Mouse (Mus musculus) forebrain, embryonic 12.5 days (tissue): Measurements from ENCODE around the gene Kcmf1. TPM values are rescaled to one million over a fixed set of nuclear protein-coding genes. Genes with fewer than 3 reads are reported as not detected.
"Not testable (repeated sequence)": the region's sequence is repeated elsewhere in the genome, so short reads cannot be mapped to it uniquely, and the experiment has no call there.

ENCODE experiments used
- ATAC-seq: fragments of 200-750 bp; cut with Nextera tagmentation; 2 replicates; pipeline ENCODE4 v1.8.0; 2017; ENCODE audit warnings: moderate TSS enrichment; ENCODE audit not compliant: low FRiP score
- H3K27ac ChIP-seq: fragments of 300-500 bp; sonication (generic); 2 replicates; pipeline ENCODE4 v1.5.1; 2016; ENCODE audit warnings: mild to moderate bottlenecking
- H3K27me3 ChIP-seq: fragments of 300-500 bp; sonication (generic); 2 replicates; pipeline ENCODE4 v1.6.1; 2016; ENCODE audit warnings: mild to moderate bottlenecking
- H3K36me3 ChIP-seq: fragments of 300-500 bp; sonication (generic); replicated peaks from 2 replicates; pipeline ENCODE4 v1.6.1; 2016; ENCODE audit warnings: mild to moderate bottlenecking
- H3K4me1 ChIP-seq: fragments of 300-500 bp; sonication (generic); 2 replicates; pipeline ENCODE4 v1.6.1; 2016
- H3K4me2 ChIP-seq: fragments of 300-500 bp; sonication (generic); 2 replicates; pipeline ENCODE4 v1.6.1; 2016; ENCODE audit warnings: mild to moderate bottlenecking, moderate library complexity
- H3K4me3 ChIP-seq: fragments of 300-500 bp; sonication (generic); replicated peaks from 2 replicates; pipeline ENCODE4 v1.5.1; 2016; ENCODE audit warnings: mild to moderate bottlenecking
- H3K9ac ChIP-seq: fragments of 300-500 bp; sonication (generic); 2 replicates; pipeline ENCODE4 v1.6.1; 2016; ENCODE audit warnings: mild to moderate bottlenecking
- H3K9me3 ChIP-seq: fragments of 300-500 bp; sonication (generic); 2 replicates; pipeline ENCODE4 v1.6.1; 2016
- WGBS: fragments of 180-500 bp; shearing (Covaris S2); methylation state at CpG from one replicate; pipeline ENCODE4 v1.1.7; 2016; 5-methylcytosine and 5-hydroxymethylcytosine counted together
- polyA plus RNA-seq: library from polyadenylated mRNA; unstranded; fragments of >200 nt; fragmentation: Nextera tagmentation; extraction: Ambion mirVana; gene quantifications from 2 replicates; pipeline ENCODE4 v1.2.1, GENCODE M21; 2016

The Kcmf1 gene
- polyA plus RNA-seq, 1 experiment from 2014 or later, result 39.0 TPM

GRCm38 (mm10) chr6:72831276-72831675 lies 68.5 kb downstream of the Kcmf1 start:
- Histone ChIP-seq H3K27me3 (peaks cover 10% of the 10 kb centered on the region; the same call in 1 of the 2 replicates), H3K36me3 (no peaks in the 10 kb centered on the region), H3K4me1 (no peaks in the 10 kb centered on the region), H3K9ac (no peak overlapping the region), H3K27ac (no peak overlapping the region), H3K9me3 (peaks cover 4% of the 10 kb centered on the region; the same call in 1 of the 2 replicates), H3K4me2 (no peak overlapping the region), H3K4me3 (no peak overlapping the region)
- peak; percentile 44; the same call in 1 of the 2 replicates for ATAC-seq
- 24% methylated on average over 3 of the region's 3 CpGs for WGBS

- Histone ChIP-seq H3K9ac (no peak overlapping the region), H3K27me3 (peaks cover 13% of the 10 kb centered on the region), H3K9me3 (peaks cover 4% of the 10 kb centered on the region; the same call in 1 of the 2 replicates), H3K36me3 (no peaks in the 10 kb centered on the region), H3K4me3 (no peak overlapping the region), H3K27ac (no peak overlapping the region), H3K4me1 (peaks cover 12% of the 10 kb centered on the region), H3K4me2 (no peak overlapping the region)
- no peak for ATAC-seq
- 74% methylated on average over 3 of the region's 3 CpGs for WGBS
Observed at GRCm38 (mm10) chr6:72828857-72829256, 70.9 kb downstream of the Kcmf1 start.

DNA sequence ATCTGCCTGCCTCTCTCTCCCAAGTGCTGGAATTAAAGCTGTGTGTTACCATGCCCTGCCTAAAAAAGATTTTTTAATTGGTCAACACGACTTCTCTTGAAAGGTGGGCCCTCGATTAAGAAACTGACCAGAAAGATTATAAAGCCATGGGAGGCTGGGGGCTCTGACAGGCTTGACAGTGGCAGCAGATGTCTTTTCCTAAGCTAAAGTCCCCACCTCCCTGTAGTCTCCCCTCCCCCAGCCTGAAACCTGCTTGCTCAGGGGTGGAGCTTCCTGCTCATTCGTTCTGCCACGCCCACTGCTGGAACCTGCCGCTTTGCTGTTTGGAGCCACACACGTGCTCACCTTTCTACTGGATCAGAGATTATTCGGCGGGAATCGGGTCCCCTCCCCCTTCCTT lies 71.7 kb downstream of the Kcmf1 start:
- not testable (repeated sequence) for H3K9me3 ChIP-seq, H3K4me3 ChIP-seq, ATAC-seq, H3K27ac ChIP-seq, H3K4me2 ChIP-seq, H3K9ac ChIP-seq, H3K36me3 ChIP-seq
- H3K4me1 ChIP-seq, result peaks cover 12% of the 10 kb centered on the region
- 11% methylated on average over 9 of the region's 9 CpGs for WGBS
- H3K27me3 ChIP-seq, result peaks cover 13% of the 10 kb centered on the region

GRCm38 (mm10) chr6:72825762-72826161 lies 74.0 kb downstream of the Kcmf1 start:
- Histone ChIP-seq H3K9me3 (peaks cover 4% of the 10 kb centered on the region; the same call in 1 of the 2 replicates), H3K9ac (0 out of 2 replicates have a peak overlapping the region, but pooled peaks have one; percentile 51), H3K4me3 (no peak overlapping the region), H3K36me3 (no peaks in the 10 kb centered on the region), H3K4me1 (peaks cover 12% of the 10 kb centered on the region), H3K27me3 (peaks cover 13% of the 10 kb centered on the region), H3K27ac (no peak overlapping the region), H3K4me2 (peak overlapping the region; percentile 55)
- ATAC-seq, result no peak
- WGBS, result 54% methylated on average over 9 of the region's 9 CpGs

DNA sequence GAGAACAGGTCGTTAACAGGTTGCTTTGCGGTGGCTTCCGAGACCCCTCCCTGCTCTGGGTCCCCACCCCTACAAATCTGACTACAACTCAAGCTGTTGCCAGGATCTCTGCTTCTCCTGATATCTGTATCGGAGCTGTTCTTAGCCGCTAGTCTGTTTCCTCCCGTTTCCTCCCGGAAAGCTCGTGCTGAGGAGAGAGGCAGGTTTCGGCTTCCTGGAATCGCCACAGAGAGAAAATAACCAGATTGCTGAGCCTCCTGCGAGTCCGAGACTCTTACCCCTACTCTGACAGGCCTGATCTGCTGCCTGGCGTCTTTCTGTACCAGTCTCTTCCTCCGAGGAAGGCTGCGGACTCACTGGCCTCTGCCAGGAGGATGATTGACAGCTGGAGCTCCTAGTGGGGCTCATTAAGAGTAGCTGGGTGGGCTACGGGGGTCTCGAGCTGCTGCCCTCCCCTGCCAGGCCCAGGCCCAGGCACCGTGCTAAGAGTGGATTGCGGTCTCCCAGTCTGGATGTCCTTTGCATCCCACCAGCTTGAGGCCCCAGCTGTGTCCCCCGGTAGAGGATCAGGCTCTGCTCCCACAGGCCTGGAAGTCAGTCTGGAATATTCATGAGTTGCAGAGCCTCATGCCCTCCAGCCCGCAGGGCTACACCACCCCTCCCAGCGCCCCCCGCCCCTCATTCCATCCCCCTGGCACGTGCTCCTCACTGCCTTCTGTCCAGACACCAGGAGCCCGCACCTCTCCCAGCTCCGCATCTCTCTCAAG lies 74.6 kb downstream of the Kcmf1 start:
- H3K9me3 ChIP-seq, result peaks cover 4% of the 10 kb centered on the region; the same call in 1 of the 2 replicates
- H3K9ac ChIP-seq, result peak overlapping the region; percentile 51
- 4% methylated on average over 26 of the region's 26 CpGs for WGBS
- peak overlapping the region; percentile 38; the same call in 1 of the 2 replicates for H3K27ac ChIP-seq
- no peaks in the 10 kb centered on the region for H3K36me3 ChIP-seq
- H3K4me2 ChIP-seq, result peak overlapping the region; percentile 55
- peaks cover 12% of the 10 kb centered on the region for H3K4me1 ChIP-seq
- peak overlapping the region; percentile 28 for H3K4me3 ChIP-seq
- H3K27me3 ChIP-seq, result peaks cover 13% of the 10 kb centered on the region
- ATAC-seq, result peak; percentile 73

DNA sequence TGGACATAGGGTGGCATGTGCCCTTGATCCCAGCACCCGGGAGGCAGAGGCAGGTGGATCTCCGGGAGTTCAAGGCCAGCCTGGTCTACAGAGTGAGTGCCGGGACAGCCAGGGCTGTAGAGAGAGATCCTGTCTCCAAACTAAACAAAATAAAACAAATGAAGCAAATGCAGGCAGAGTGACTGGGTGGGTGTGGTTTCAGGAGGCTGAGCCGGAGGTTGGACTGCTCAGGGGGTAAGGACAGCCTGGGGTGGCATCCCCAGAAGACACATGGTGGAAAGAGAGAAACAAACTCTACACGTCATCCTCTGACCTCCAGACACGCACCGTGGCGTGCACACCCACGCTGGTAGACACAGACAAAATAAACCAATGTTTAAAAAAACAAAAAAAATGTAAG lies 86.3 kb downstream of the Kcmf1 start:
- 85% methylated on average over 9 of the region's 9 CpGs for WGBS
- no peaks in the 10 kb centered on the region for H3K36me3 ChIP-seq
- no peaks in the 10 kb centered on the region for H3K27me3 ChIP-seq
- H3K4me2 ChIP-seq, result no peak overlapping the region
- no peaks in the 10 kb centered on the region for H3K9me3 ChIP-seq
- H3K9ac ChIP-seq, result no peak overlapping the region
- ATAC-seq, result no peak
- no peak overlapping the region for H3K4me3 ChIP-seq
- H3K27ac ChIP-seq, result no peak overlapping the region
- no peaks in the 10 kb centered on the region for H3K4me1 ChIP-seq

DNA sequence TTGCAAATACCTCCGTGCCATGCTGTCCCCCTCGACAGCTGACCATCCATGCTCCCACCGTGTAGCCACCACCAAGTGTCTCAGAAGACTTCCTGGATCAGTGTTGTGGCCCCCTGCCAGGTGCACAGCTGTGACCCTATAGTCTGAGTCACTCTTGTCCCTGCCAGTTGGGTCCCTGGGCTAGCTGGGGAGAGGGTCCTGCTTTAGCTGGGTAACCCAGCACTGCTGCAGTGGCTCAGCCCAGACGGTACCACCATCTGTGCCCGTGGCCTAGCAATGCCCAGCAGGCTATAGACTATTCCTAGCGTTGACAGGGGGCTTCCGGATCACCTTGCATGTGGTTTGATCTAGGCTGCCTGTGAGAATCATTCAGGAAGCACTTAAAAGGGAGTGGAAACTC lies 89.5 kb downstream of the Kcmf1 start:
- H3K4me1 ChIP-seq, result no peaks in the 10 kb centered on the region

DNA sequence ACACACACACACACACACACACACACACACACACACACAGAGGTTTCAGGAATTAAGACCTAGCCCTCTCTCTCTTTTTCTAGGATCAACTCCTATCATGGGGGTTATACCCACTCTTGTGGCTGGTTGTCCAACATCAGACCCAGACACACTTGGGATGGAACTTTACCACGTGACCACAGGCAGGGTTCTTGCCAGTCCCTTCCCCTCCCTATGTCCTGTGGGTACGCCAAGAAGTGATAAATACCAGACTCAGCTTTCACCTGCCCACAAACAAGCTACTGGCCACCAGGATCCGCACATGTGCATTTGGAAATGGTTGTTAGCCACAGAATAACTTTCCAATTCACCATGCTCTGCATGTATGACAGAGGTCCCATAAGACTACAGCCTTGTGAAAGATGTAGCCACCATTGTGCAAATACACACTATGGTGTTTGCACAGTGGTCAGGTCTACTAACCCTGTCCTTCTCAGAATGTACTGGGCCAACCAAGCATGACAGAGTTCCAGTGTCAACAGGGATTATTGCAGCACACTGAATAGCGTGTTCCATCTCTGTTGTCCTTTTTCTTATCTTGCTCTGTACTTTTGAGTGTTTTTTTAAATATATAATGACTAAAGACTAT lies 90.1 kb downstream of the Kcmf1 start:
- H3K4me3 ChIP-seq, result no peak overlapping the region
- H3K9me3 ChIP-seq, result no peaks in the 10 kb centered on the region
- 78% methylated on average over 4 of the region's 4 CpGs for WGBS
- no peak overlapping the region for H3K4me2 ChIP-seq
- H3K27ac ChIP-seq, result no peak overlapping the region
- no peaks in the 10 kb centered on the region for H3K27me3 ChIP-seq
- no peaks in the 10 kb centered on the region for H3K4me1 ChIP-seq
- no peak overlapping the region for H3K9ac ChIP-seq
- ATAC-seq, result no peak
- no peaks in the 10 kb centered on the region for H3K36me3 ChIP-seq

More for the DNA sequence above, 89.5 kb downstream of the Kcmf1 start:
- no peak for ATAC-seq
- H3K27ac ChIP-seq, result no peak overlapping the region
- H3K4me2 ChIP-seq, result no peak overlapping the region
- WGBS, result 75% methylated on average over 7 of the region's 7 CpGs
- H3K9me3 ChIP-seq, result no peaks in the 10 kb centered on the region
- H3K36me3 ChIP-seq, result no peaks in the 10 kb centered on the region
- H3K27me3 ChIP-seq, result no peaks in the 10 kb centered on the region
- H3K4me3 ChIP-seq, result no peak overlapping the region
- no peak overlapping the region for H3K9ac ChIP-seq

DNA sequence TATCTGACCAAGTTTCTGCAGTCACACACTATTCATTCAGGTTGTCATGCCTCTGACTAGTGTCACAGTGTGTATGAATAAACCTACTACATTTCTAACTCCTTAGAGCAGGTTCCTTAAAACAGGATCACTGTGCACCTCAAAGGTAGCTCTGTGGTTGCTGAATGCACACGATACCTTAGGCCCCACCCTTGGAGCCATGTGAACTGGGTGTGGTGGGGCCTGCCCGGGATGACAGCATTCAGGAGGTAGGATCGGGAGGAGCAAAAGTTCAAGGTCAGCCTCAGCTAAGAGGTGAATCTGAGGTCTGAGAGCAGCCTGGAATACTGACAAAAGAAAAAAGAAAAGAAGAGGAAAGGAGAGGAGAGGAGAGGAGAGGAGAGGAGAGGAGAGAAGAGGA lies 91.4 kb downstream of the Kcmf1 start:
- ATAC-seq, result no peak
- no peaks in the 10 kb centered on the region for H3K4me1 ChIP-seq
- H3K27ac ChIP-seq, result no peak overlapping the region
- H3K9me3 ChIP-seq, result no peaks in the 10 kb centered on the region
- H3K4me3 ChIP-seq, result no peak overlapping the region
- no peaks in the 10 kb centered on the region for H3K36me3 ChIP-seq
- H3K9ac ChIP-seq, result no peak overlapping the region
- no peak overlapping the region for H3K4me2 ChIP-seq
- no peaks in the 10 kb centered on the region for H3K27me3 ChIP-seq
- 77% methylated on average over 3 of the region's 3 CpGs for WGBS

GRCm38 (mm10) chr6:72803669-72804068 lies 96.1 kb downstream of the Kcmf1 start:
- WGBS, result 93% methylated on average over 6 of the region's 6 CpGs
- no peaks in the 10 kb centered on the region for H3K27me3 ChIP-seq
- ATAC-seq, result no peak

DNA sequence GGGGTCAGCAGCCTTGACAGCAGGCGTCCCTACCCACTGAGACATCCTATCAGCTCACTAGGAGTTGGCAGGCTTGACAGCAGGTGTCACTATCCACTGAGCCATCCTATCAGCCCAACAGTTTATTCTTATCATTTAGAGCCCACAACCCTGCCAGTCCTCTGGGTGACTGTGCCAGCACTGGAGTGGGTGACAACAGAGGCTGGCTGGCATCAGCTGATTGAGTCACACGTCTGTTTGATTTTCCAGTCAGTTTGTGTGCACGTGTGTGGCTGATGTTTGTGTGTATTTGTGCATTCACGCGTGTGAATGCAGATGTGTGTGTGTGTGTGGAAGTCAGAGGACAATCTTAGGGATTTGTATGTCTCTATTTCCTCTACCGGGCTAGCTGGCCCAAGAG lies 97.7 kb downstream of the Kcmf1 start:
- H3K27me3 ChIP-seq, result no peaks in the 10 kb centered on the region
- H3K36me3 ChIP-seq, result no peaks in the 10 kb centered on the region
- no peak for ATAC-seq
- H3K4me1 ChIP-seq, result no peaks in the 10 kb centered on the region
- WGBS, result 88% methylated on average over 6 of the region's 6 CpGs
- H3K4me2 ChIP-seq, result no peak overlapping the region
- H3K9ac ChIP-seq, result no peak overlapping the region
- no peaks in the 10 kb centered on the region for H3K9me3 ChIP-seq
- no peak overlapping the region for H3K4me3 ChIP-seq
- H3K27ac ChIP-seq, result no peak overlapping the region

More at GRCm38 (mm10) chr6:72803669-72804068, 96.1 kb downstream of the Kcmf1 start:
- no peak overlapping the region for H3K4me3 ChIP-seq
- no peaks in the 10 kb centered on the region for H3K36me3 ChIP-seq
- no peak overlapping the region for H3K27ac ChIP-seq
- H3K4me2 ChIP-seq, result no peak overlapping the region
- no peak overlapping the region for H3K9ac ChIP-seq
- no peaks in the 10 kb centered on the region for H3K4me1 ChIP-seq
- H3K9me3 ChIP-seq, result no peaks in the 10 kb centered on the region

- WGBS, result 51% methylated on average over 2 of the region's 2 CpGs
Observed at GRCm38 (mm10) chr6:72800641-72801040, 99.1 kb downstream of the Kcmf1 start.

More at GRCm38 (mm10) chr6:72800641-72801040, 99.1 kb downstream of the Kcmf1 start:
- Histone ChIP-seq H3K36me3 (no peaks in the 10 kb centered on the region), H3K4me3 (no peak overlapping the region), H3K27ac (no peak overlapping the region), H3K9ac (no peak overlapping the region), H3K4me2 (no peak overlapping the region), H3K4me1 (no peaks in the 10 kb centered on the region), H3K27me3 (no peaks in the 10 kb centered on the region), H3K9me3 (no peaks in the 10 kb centered on the region)
- no peak for ATAC-seq
